Mouse (Mus musculus) liver, embryonic 11.5 days (tissue): Measurements from ENCODE around the gene Ppp6r2. TPM values are rescaled to one million over a fixed set of nuclear protein-coding genes. Genes with fewer than 3 reads are reported as not detected.

Experiments used
- ATAC-seq: fragments of 200-750 bp; cut with Nextera tagmentation; replicated peaks from 2 replicates; pipeline ENCODE4 v1.8.0; 2017; ENCODE audit warnings: moderate number of reproducible peaks, mild to moderate bottlenecking, moderate TSS enrichment, moderate library complexity; ENCODE audit not compliant: low FRiP score
- DNase-seq: peaks from one replicate; pipeline ENCODE4 v3.0.0-alpha.2; 2017; ENCODE audit warnings: low spot score
- H3K27ac ChIP-seq: fragments of 300-500 bp; sonication (generic); 2 replicates; pipeline ENCODE4 v1.5.1; 2014; ENCODE audit warnings: mild to moderate bottlenecking, low read depth, low read length, control low read depth
- H3K27me3 ChIP-seq: fragments of 300-500 bp; sonication (generic); replicated peaks from 2 replicates; pipeline ENCODE4 v1.6.1; 2014; ENCODE audit warnings: low read length, mixed read lengths; ENCODE audit not compliant: control insufficient read depth, insufficient read depth
- H3K36me3 ChIP-seq: fragments of 300-500 bp; sonication (generic); 2 replicates; pipeline ENCODE4 v1.6.1; 2014; ENCODE audit warnings: mild to moderate bottlenecking, low read length, moderate library complexity, mixed read lengths; ENCODE audit not compliant: control insufficient read depth, insufficient read depth
- H3K4me1 ChIP-seq: fragments of 300-500 bp; sonication (generic); replicated peaks from 2 replicates; pipeline ENCODE4 v1.6.1; 2014; ENCODE audit warnings: low read length, mixed read lengths; ENCODE audit not compliant: control insufficient read depth, insufficient read depth
- H3K4me2 ChIP-seq: fragments of 300-500 bp; sonication (generic); 2 replicates; pipeline ENCODE4 v1.6.1; 2014; ENCODE audit warnings: mild to moderate bottlenecking, control low read depth, moderate library complexity
- H3K4me3 ChIP-seq: fragments of 300-500 bp; sonication (generic); 2 replicates; pipeline ENCODE4 v1.5.1; 2014; ENCODE audit warnings: low read depth, low read length, control low read depth
- H3K9ac ChIP-seq: fragments of 300-500 bp; sonication (generic); 2 replicates; pipeline ENCODE4 v1.6.1; 2014; ENCODE audit warnings: low read depth, low read length, control low read depth
- H3K9me3 ChIP-seq: fragments of 300-500 bp; sonication (generic); 2 replicates; pipeline ENCODE4 v1.6.1; 2016; ENCODE audit warnings: low read length, inconsistent platforms, mixed read lengths; ENCODE audit not compliant: control insufficient read depth
- WGBS: fragments of 180-500 bp; shearing (Covaris S2); extraction: QIAGEN DNeasy Blood & Tissue Kit; methylation state at CpG from one replicate; pipeline ENCODE4 v1.1.7; 2014; 5-methylcytosine and 5-hydroxymethylcytosine counted together
- polyA plus RNA-seq: library from polyadenylated mRNA; unstranded; fragments of >200 nt; fragmentation: Nextera tagmentation; extraction: Ambion mirVana; gene quantifications from 2 replicates; pipeline ENCODE4 v1.2.1, GENCODE M21; 2014

Ppp6r2 gene
- polyA plus RNA-seq, 1 experiment from 2014 or later, result 25.0 TPM

DNA sequence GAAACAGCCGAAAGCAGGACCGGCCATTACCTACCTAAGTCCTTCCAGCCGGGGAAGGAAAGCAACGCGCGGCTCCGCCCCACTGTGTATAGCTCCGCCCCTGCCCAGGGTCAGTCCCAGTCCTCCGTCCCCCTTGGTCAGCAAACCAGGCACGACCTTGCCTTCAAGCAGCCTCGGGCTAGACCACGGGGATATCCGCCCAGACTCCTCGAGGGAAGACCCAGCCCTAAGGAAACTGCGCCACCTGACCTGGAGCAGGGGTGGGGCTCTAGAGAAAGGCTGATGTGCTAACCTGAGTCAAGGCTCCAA is 37.5 kb upstream of the Ppp6r2 start:
- H3K4me1 ChIP-seq, result peaks cover 76% of the 10 kb centered on the region
- H3K27me3 ChIP-seq, result peaks cover 25% of the 10 kb centered on the region
- peak overlapping the region; percentile 55 for H3K9ac ChIP-seq
- H3K4me2 ChIP-seq, result peak overlapping the region; percentile 85
- peak overlapping the region; percentile 62 for H3K4me3 ChIP-seq
- ATAC-seq (peak; percentile 35), DNase-seq (no peak)
- 2% methylated on average over 15 of the region's 15 CpGs for WGBS
- H3K36me3 ChIP-seq, result no peaks in the 10 kb centered on the region
- peak overlapping the region; percentile 9 for H3K27ac ChIP-seq
- H3K9me3 ChIP-seq, result no peaks in the 10 kb centered on the region

GRCm38 (mm10) chr15:89174889-89175339 is 36.4 kb upstream of the Ppp6r2 start:
- Histone ChIP-seq H3K36me3 (no peaks in the 10 kb centered on the region), H3K4me3 (no peak overlapping the region), H3K4me2 (0 out of 2 replicates have a peak overlapping the region, but pooled peaks have one; percentile 17), H3K9ac (no peak overlapping the region), H3K4me1 (peaks cover 70% of the 10 kb centered on the region), H3K9me3 (no peaks in the 10 kb centered on the region), H3K27me3 (peaks cover 33% of the 10 kb centered on the region), H3K27ac (peak overlapping the region; percentile 14; the same call in 1 of the 2 replicates)
- ATAC-seq (no peak), DNase-seq (no peak)
- WGBS, result 54% methylated on average over 11 of the region's 11 CpGs

GRCm38 (mm10) chr15:89175411-89176155 is 35.8 kb upstream of the Ppp6r2 start:
- Histone ChIP-seq H3K4me3 (no peak overlapping the region), H3K9ac (no peak overlapping the region), H3K27me3 (peaks cover 40% of the 10 kb centered on the region), H3K4me2 (no peak overlapping the region), H3K27ac (peak overlapping the region; percentile 14; the same call in 1 of the 2 replicates), H3K9me3 (no peaks in the 10 kb centered on the region), H3K4me1 (peaks cover 64% of the 10 kb centered on the region), H3K36me3 (no peaks in the 10 kb centered on the region)
- 79% methylated on average over 13 of the region's 13 CpGs for WGBS
- ATAC-seq, result no peak
- no peak for DNase-seq

DNA sequence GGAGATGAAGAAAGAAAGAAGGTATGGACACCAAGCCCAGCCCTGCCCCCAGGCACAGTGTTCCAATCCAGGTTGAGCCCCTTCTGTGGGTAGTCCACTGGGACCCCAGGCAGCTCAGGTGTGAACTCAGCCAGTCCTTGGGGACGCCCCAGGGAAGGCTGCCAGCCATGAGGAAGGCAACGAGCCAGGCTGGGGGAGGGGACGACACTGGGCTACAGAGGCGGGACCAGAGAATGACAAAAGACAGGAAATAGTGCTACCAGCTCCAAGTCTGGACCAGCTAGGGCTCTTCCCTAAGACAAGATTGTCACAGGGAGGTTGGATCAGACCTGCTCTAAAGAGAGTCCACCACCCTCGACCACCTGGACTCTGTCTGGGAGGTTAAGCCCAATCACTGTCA is 34.2 kb upstream of the Ppp6r2 start:
- ATAC-seq, result no peak
- Histone ChIP-seq H3K36me3 (no peaks in the 10 kb centered on the region), H3K9me3 (no peaks in the 10 kb centered on the region), H3K9ac (peak overlapping the region; percentile 17), H3K4me3 (peak overlapping the region; percentile 1; the same call in 1 of the 2 replicates), H3K4me1 (peaks cover 62% of the 10 kb centered on the region), H3K4me2 (peak overlapping the region; percentile 74), H3K27me3 (peaks cover 47% of the 10 kb centered on the region), H3K27ac (peak overlapping the region; percentile 89)
- 9% methylated on average over 5 of the region's 5 CpGs for WGBS
- DNase-seq, result no peak

DNA sequence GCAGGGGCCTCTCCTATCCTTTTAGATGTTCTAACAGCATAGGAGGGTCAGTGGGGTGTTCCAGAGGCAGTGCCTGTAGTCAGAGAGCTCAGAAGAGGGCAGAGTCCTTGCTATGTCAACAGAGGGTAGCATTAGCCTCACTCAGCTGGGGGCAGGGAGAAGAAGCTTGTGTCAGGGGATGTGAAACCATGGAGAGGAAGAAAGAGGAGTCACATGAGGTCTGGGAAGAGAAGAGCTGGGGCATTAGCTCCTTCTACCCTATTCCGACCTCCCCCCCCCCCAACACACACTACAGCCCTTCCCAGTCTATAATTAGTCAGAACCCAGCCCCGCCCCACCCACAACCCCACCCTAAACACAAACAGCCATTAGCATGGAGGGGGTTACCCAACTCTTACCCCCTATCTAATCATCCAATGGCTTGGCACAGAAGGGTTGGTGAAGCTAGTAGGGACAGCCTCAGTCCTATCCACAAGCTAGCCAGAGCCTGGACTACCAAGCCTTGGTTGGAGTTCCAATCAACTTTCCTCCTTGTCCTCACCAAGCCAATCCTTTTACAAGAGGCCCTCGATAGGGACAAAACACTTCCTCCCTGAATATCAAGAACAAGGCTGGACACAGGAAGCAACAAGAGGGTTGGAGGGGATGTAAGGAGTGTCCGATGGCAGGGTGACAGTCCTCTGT is 33.6 kb upstream of the Ppp6r2 start:
- Histone ChIP-seq H3K27me3 (peaks cover 44% of the 10 kb centered on the region), H3K9me3 (no peaks in the 10 kb centered on the region), H3K27ac (peak overlapping the region; percentile 89), H3K9ac (peak overlapping the region; percentile 17; the same call in 1 of the 2 replicates), H3K4me2 (peak overlapping the region; percentile 74), H3K4me1 (peaks cover 58% of the 10 kb centered on the region), H3K36me3 (no peaks in the 10 kb centered on the region), H3K4me3 (peak overlapping the region; percentile 1; the same call in 1 of the 2 replicates)
- ATAC-seq (peak; percentile 32; the same call in 1 of the 2 replicates), DNase-seq (no peak)
- 46% methylated on average over 4 of the region's 4 CpGs for WGBS

- Histone ChIP-seq H3K27ac (peak overlapping the region; percentile 89), H3K4me1 (peaks cover 53% of the 10 kb centered on the region), H3K4me3 (peak overlapping the region; percentile 64), H3K4me2 (peak overlapping the region; percentile 74), H3K9me3 (no peaks in the 10 kb centered on the region), H3K36me3 (no peaks in the 10 kb centered on the region), H3K9ac (peak overlapping the region; percentile 46), H3K27me3 (peaks cover 39% of the 10 kb centered on the region)
- no peak for DNase-seq
- no peak for ATAC-seq
- WGBS, result 60% methylated on average over 7 of the region's 7 CpGs
Observed at GRCm38 (mm10) chr15:89178260-89178860, 33.0 kb upstream of the Ppp6r2 start.

DNA sequence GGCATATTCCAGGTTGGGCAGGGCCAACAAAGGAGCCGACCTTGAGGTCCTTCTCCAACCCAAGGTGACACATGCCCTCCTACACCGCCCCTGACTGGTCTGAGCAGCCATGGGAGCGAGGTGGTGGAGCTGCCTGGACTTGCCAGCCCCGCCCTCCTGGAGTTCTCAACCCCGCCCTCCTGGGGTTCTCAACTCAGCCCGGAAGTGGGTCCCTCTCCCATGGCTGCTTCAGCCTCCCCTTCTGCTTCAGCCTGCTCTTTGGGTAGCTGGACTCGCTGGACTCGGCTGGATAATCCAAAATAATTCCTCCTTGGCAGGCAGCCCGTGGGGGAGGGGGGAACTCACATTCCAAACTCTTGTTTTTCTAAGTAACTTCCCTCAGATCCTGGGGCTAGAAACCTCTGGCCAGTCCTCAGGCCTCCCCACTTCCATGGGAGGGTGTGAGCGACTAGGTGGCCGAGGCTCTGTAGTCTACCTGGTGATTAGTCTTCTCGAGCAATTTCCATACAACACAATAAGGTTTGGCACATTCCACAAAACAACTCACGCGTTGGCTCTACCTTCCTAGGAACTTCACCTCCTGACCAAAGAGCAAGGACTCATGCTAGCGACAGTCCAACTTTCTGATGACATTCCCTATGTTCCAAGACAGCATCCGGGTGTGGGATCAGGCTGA is 32.3 kb upstream of the Ppp6r2 start:
- Histone ChIP-seq H3K4me1 (peaks cover 47% of the 10 kb centered on the region), H3K27me3 (peaks cover 32% of the 10 kb centered on the region), H3K4me3 (peak overlapping the region; percentile 64), H3K36me3 (no peaks in the 10 kb centered on the region), H3K4me2 (peak overlapping the region; percentile 74), H3K27ac (peak overlapping the region; percentile 89), H3K9ac (peak overlapping the region; percentile 57), H3K9me3 (no peaks in the 10 kb centered on the region)
- WGBS, result 9% methylated on average over 16 of the region's 16 CpGs
- ATAC-seq (peak; percentile 50), DNase-seq (peak; percentile 75)

- no peak for DNase-seq
- H3K9ac ChIP-seq, result peak overlapping the region; percentile 57
- peak overlapping the region; percentile 74 for H3K4me2 ChIP-seq
- peaks cover 42% of the 10 kb centered on the region for H3K4me1 ChIP-seq
- peak overlapping the region; percentile 64 for H3K4me3 ChIP-seq
- no peak for ATAC-seq
- no peaks in the 10 kb centered on the region for H3K9me3 ChIP-seq
- peak overlapping the region; percentile 89; the same call in 1 of the 2 replicates for H3K27ac ChIP-seq
- no peaks in the 10 kb centered on the region for H3K36me3 ChIP-seq
- WGBS, result 29% methylated on average over 6 of the region's 6 CpGs
- H3K27me3 ChIP-seq, result peaks cover 27% of the 10 kb centered on the region
Observed at GRCm38 (mm10) chr15:89179630-89179964, 31.8 kb upstream of the Ppp6r2 start.
